Mouse (Mus musculus) frontal cortex, postnatal 10 days (tissue): ENCODE data around the gene Acot1.
"Not testable (repeated sequence)": the region's sequence is repeated elsewhere in the genome, so short reads cannot be mapped to it uniquely, and the experiment has no call there.

Experiments
- DNase-seq, 2 experiments: peaks; one replicate each; pipeline ENCODE4 v3.0.0; 2022; ENCODE audit warnings: low spot score in 2 of 2, mixed read lengths in 1 of 2

Gene Acot1

DNA sequence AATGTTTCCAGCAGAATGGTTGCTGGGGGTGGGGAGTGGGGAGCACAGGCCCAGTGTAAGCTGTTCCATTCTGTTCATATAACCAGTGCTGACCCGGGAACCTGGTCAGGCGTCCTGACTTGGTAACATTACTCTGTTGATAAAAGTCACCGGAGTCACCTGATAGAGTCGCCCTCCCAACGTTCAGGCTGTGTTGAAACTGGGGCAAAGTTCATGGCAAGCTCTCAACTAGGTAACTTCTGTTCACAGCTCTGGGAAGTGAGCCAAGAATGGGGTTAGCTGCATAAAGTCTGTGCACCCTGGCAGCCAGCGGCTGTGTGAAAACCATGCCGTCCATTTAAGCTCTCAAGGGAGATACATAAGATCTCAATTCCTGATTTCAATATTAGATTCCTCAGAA lies 11.2 kb downstream of the Acot1 start:
- DNase-seq: peak in 1 of 2 experiments; percentile 21

- not testable (repeated sequence) for DNase-seq
These were observed 13.0 kb downstream of the Acot1 start for GRCm38 (mm10) chr12:84022266-84022665.

- no peak for DNase-seq
These were observed 13.9 kb downstream of the Acot1 start for GRCm38 (mm10) chr12:84023052-84023745.

- no peak for DNase-seq
These were observed 16.6 kb downstream of the Acot1 start for GRCm38 (mm10) chr12:84025888-84026287.

DNA sequence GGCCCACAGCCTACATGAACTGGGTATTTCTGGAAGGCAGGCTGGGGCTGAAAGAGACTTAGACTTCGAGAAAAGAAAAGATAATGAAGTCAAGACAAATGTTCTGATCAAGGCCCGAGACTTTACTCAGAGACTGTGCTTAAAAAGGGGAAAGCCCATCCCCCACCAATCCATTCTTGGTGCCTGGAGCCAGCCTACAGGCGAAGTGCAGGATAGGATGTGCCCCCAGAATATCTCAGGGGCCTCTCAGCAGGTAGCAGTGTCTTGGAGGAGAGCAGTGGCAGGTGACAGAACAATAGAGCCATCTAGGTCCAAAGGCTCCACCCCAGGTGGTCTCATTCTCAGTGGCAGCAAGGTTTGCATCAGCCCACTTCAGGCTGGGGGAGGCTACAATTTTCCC lies 19.0 kb downstream of the Acot1 start:
- not testable (repeated sequence) for DNase-seq

DNA sequence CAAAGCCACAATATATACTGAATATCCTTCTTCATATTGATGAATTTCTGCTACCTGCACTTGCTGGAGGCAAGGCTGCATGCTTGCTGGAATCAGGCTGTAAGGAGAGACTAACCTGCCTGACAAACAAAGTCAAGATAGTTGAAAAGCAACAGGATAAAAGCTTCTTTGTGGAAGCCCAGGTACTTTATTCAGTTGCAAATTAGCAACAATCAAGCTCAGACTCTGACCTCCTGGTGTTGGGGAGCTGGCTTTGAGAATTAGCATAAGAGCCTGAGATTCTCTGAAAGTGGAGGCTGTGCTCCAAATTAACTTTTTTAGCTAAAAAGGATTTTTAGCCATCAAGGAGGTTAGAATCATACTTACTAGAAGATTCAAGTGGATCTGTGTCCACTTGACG lies 19.8 kb downstream of the Acot1 start:
- DNase-seq: not testable (repeated sequence)

DNA sequence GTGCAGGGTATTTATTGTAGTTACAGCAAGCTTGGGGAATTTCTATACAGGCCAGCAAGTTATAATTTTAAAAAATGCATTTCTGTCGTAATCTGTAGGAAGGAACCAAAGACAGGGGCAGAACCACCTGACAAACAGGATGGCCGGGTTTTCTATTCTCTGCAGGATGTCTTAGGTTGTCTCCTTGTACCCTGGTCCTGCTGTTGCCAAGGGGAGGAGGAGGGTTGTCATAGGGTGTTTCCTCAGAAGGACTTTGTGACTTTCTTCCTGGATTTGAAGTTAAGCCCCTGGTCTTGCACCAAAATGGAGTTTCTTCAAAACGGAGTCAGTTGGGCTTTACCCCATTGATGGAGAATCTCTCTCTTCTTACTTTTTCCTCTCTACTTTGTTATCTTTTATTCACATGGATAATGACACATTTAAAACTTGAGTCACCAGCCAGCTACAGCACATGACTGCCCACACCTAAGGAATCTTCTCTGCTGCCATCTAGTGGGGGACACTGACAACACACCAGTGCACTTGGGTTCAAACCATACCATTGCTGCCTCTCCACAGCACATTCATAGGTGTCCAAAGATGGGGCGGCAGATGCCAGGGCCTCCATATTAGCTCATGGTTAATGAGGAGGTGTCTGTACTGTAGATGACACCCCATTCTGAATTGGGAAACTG lies 21.5 kb downstream of the Acot1 start:
- peak in 1 of 2 experiments; percentile 58 for DNase-seq

DNA sequence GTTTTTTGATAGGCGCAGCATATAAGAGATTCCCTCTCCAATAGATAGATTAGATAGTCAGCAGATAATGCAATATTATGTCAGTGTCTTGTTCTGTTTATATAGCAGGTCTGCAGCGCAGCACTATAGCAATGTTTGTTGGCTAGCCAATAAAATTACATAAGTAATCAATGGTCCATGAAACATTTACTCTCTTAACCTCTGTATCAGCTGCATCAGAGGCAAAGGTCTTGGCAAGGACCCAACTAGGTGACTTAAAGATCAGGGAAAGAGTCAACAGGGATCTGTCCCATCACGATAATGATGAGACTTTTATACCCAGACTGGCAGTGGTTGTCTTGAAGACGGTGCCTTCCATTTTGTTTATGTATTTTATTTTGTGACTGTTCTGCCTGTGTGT lies 23.6 kb downstream of the Acot1 start:
- no peak for DNase-seq

DNA sequence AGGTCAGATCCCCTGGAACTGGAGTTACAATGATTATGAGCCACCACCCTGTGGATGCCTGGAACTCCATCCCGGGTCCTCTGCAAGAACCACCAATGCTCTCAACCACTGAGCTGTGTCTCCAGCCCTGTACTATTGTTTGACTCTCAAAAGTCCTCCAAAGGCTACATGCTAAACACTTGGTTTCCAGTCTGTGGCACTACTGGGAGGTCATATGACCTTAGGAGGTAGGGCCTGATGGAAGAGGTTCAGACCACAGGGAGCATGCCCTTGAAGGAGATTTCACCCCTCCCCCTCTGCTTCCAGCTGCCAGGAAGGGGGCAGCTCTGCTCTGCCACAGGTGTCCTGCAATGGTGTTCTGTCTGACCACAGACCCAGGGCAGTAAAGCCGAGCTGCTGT lies 24.0 kb downstream of the Acot1 start:
- not testable (repeated sequence) for DNase-seq

DNA sequence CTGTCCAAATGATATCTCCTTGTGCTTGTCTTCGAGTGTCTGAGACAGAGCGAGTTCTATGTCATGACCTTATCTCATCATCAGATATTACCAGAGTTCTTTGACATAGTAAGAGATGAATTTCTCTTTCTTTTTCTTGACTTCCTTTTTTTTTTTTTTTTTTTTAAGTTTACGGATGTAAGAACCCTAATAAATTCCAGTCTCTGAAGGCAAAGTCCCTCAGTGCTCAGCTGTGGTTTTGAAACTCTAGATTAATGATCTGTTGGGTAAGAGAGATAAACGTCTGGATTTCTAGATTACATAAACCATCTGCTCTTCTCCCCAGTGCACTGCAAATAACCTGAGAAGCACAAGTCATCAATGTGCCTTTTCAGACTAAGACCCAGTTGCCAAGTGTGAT lies 24.8 kb downstream of the Acot1 start:
- DNase-seq: no peak

DNA sequence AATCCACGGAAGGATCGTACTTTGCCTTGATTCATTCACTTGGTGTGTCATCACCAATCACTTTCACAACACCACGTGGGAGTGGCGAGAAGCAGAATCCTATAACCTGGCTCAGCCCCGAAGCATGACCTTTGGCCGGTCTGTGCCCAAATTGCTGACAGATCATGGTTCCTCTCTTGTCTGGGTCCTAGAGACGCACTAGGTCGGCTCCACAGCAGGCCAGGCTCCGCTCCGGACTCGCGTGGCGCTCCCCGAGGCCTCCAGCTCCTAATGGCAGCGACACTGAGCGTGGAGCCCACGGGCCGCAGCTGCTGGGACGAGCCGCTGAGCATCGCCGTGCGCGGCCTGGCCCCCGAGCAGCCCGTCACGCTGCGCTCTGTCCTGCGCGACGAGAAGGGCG lies 29.0 kb downstream of the Acot1 start, which contains the start of gene Acot4:
Gene Acot4 (plus strand): TSS at position 139 of the 400 bp plus-strand sequence.
- not testable (repeated sequence) for DNase-seq

DNA sequence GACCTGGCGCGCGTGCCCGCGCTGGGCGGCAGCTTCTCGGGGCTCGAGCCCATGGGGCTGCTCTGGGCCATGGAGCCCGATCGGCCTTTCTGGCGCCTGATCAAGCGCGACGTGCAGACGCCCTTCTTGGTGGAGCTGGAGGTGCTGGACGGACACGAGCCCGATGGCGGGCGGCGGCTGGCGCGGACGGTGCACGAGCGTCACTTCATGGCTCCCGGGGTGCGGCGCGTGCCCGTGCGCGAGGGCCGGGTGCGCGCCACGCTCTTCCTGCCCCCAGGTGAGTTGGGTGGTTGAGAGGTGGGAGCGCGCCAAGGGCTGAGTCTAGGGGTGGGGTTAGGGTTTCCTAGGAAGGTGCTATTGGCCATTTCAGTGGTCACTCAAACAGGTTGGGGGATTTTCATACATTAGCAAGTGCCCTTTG lies 29.4 kb downstream of the Acot1 start, which contains the start of gene Gm49366:
Gene Gm49366 (plus strand): TSS at position 245 of the 421 bp plus-strand sequence.
- peak in 1 of 2 experiments; percentile 27 for DNase-seq

GRCm38 (mm10) chr12:84042248-84042647 lies 33.0 kb downstream of the Acot1 start:
- DNase-seq: no peak

DNA sequence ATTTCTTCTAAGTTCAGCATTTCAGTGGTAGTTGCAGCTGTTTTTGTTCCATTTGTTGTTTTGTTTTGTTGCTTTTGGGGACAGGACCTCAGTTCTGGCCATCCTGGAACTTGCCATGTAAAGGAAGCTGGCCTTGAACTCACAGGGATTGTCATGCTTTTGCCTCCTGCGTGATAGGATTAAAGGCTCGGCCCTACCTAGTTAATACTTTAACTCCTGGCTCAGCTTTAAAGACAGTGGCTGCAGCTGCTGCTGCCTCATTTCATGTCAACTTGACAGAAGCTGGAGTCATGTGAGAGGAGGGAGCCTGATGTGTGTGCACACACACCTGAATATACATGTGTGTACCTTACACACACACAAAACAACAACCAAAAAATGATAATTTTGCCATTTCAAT lies 34.8 kb downstream of the Acot1 start:
- DNase-seq: no peak

DNA sequence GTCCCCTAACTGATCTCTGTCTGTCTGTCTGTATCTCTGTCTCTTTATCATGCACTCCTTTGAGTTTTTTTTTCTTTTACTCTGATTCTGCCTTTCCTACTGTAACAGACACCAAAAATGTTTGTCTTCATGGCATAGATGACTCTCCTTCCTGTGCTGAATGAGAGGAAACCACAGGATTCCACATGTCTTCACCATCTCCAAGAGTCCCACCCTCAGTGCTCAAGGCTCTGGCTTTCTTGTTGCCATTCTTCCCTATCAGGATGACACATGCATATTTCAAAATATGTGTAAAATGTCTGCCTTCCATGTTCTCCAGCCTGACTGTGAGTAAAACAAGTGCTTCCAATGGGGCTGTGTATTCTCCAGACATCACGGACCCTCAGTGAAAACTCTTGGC lies 37.6 kb downstream of the Acot1 start:
- DNase-seq: no peak

DNA sequence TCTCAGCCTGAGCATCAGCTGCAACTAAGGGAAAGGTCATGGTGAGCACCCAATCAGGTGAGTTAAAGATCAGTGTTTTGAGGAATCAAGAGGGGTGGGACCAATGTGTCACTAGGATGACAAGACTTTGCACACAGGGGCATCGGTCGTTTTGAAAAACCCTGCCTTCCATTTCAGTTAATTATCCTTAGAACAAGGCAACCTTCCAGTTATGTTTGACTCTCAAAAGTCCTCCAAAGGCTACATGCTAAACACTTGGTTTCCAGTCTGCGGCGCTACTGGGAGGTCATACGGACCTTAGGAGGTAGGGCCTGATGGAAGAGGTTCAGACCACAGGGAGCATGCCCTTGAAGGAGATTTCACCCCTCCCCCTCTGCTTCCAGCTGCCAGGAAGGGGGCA lies 41.5 kb downstream of the Acot1 start:
- DNase-seq: not testable (repeated sequence)

- no peak for DNase-seq
These were observed 42.7 kb downstream of the Acot1 start, which contains the start of gene Acot3 for GRCm38 (mm10) chr12:84051937-84052474. TSS of gene Acot3 (plus strand) at chr12:84052144.

DNA sequence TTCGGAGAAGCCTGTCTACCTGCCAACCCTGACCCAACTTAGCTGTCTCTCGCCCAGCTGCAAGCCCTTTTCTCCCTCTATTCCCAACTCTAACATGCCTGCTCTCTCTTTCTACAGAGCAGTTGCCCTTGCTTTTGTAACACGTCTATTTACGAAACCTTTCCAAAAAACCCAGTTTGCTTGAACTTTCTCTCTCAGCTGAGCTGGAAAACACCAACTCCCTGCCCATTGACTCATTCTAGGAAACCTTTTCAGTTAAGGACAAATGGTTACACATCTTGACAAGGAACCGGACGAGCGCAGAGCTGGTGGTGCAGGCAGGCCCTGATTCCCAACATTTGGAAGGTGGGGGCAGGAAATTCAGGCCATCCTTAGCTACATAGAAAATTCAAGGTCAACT lies 43.3 kb downstream of the Acot1 start:
- no peak for DNase-seq

- no peak for DNase-seq
These were observed 43.9 kb downstream of the Acot1 start for GRCm38 (mm10) chr12:84053173-84053572.

DNA sequence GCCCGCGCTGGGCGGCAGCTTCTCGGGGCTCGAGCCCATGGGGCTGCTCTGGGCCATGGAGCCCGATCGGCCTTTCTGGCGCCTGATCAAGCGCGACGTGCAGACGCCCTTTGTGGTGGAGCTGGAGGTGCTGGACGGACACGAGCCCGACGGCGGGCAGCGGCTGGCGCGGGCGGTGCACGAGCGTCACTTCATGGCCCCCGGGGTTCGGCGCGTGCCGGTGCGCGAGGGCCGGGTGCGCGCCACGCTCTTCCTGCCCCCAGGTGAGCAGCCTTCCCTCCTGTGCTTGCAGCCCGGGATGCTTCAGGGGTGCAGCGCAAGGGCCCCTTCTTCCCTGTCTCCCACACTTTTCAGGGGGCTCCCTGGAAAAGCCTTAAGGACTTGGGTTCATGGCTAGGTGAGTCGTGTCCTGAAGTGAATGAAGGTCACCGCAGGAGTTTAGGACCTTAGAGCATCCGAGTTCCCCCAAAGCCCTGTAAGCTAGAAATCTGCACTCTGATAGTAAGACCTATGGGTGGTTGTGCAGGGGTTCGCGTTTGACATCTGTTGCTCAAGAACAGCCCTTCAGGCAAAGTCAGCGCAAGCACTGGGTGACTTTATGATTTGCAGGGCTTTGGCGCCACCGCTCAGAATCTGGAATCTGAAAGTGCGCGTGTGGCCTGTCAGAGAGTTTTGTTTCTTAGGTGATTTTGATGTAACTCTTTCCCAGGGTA lies 44.5 kb downstream of the Acot1 start:
- no peak for DNase-seq

DNA sequence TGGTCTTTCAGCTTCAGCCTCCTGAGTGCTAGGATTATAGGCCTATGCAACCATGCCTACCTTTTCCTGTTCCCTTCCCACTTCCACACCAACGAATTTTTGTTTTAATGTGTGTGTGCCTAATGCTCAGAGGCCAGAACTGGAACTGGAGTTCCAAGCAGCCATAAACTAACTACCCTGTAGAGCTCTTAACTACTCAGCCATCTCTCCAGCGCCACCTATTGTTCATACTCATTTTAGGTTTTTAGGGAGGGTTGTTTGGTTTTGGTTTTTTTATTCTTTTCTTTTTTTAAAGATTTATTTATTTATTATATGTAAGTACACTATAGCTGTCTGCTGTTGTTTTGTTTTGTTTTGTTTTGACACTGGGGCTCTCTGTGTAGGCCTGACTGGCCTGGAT lies 51.7 kb downstream of the Acot1 start:
- DNase-seq: no peak

DNA sequence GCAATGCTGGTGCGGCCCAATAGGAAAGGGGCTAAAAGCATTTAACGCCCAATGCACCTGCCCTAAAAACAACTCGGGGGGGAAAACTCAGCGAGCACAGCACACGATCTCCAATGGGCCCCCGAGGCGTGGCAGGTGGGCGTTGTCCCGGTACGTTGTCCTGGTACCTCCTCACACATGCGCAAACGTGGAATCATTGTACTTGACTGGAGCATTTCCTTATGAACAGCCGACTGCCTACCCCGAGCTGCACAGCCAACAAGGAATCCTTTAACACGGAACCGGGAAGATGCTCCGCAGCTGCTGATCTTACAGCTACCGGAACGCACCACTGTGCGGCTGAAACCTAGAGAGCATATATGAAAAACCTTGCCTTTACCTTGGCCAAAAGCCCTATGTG lies 53.0 kb downstream of the Acot1 start:
- no peak for DNase-seq
